Mouse (Mus musculus) heart, adult 2 months (tissue): Measurements from ENCODE around the gene Nfia. TPM values are rescaled to one million over a fixed set of nuclear protein-coding genes. Genes with fewer than 3 reads are reported as not detected.
A peak's percentile ranks its signal among the peaks of the same experiment; 100 is the strongest.

ENCODE experiments used
- DNase-seq, 2 experiments: peaks; one replicate each; pipeline ENCODE4 v3.0.0; 2021
- H3K27ac ChIP-seq: fragments of 200-600 bp; 2 replicates; pipeline ENCODE4 v1.8.1; 2022
- H3K27me3 ChIP-seq: fragments of 200-500 bp; 2 replicates; pipeline ENCODE4 v1.6.1; 2012; ENCODE audit warnings: mild to moderate bottlenecking, low read length, inconsistent platforms, mixed read lengths; ENCODE audit not compliant: control insufficient read depth, insufficient read depth
- H3K36me3 ChIP-seq: fragments of 200-500 bp; 2 replicates; pipeline ENCODE4 v1.6.1; 2012; ENCODE audit warnings: low read length, inconsistent platforms; ENCODE audit not compliant: control insufficient read depth, insufficient read depth
- H3K4me1 ChIP-seq: fragments of 200-500 bp; 2 replicates; pipeline ENCODE4 v1.6.1; 2011; ENCODE audit warnings: low read length; ENCODE audit not compliant: control insufficient read depth, insufficient read depth
- H3K4me3 ChIP-seq: fragments of 200-600 bp; 2 replicates; pipeline ENCODE4 v1.8.1; 2022
- H3K79me2 ChIP-seq: fragments of 200-500 bp; replicated peaks from 2 replicates; pipeline ENCODE4 v1.6.1; 2012; ENCODE audit warnings: mild to moderate bottlenecking, inconsistent platforms, low read length, moderate library complexity, mixed read lengths; ENCODE audit not compliant: control insufficient read depth, insufficient read depth
- H3K9ac ChIP-seq: fragments of 200-500 bp; 2 replicates; pipeline ENCODE4 v1.6.1; 2012; ENCODE audit warnings: low read depth, mild to moderate bottlenecking, control low read depth, inconsistent platforms, low read length, mixed read lengths
- CTCF ChIP-seq: fragments of 200-600 bp; IDR thresholded peaks from 2 replicates; pipeline ENCODE4 v1.8.1; 2022; ENCODE audit warnings: antibody characterized with exemption, mild to moderate bottlenecking, moderate library complexity
- EP300 ChIP-seq: fragments of 200-500 bp; IDR thresholded peaks from 2 replicates; pipeline ENCODE4 v1.6.1; 2011; ENCODE audit warnings: low read depth, low read length, control low read depth; ENCODE audit not compliant: insufficient read depth
- POLR2A ChIP-seq: fragments of 200-500 bp; IDR thresholded peaks from 2 replicates; pipeline ENCODE4 v1.6.1; 2011; ENCODE audit warnings: mild to moderate bottlenecking, low read depth, low read length, control low read depth; ENCODE audit not compliant: insufficient read depth
- WGBS: fragments of 180-500 bp; shearing (Covaris S2); methylation state at CpG from one replicate; pipeline ENCODE4 v1.1.7; 2018; 5-methylcytosine and 5-hydroxymethylcytosine counted together
- intact Hi-C: fragments of 180-260 bp; cut with DNase I; formaldehyde crosslinking; loops from one replicate; pipeline ENCODE4 v1.15.1; 2025
- polyA plus RNA-seq: library from polyadenylated mRNA; depleted of rRNA; stranded (reverse); fragments of >200 nt; gene quantifications from 2 replicates; pipeline ENCODE4 v1.2.3, GENCODE M21; 2012
- total RNA-seq, 2 experiments: library from RNA; stranded (reverse); gene quantifications; 2 replicates each; pipeline ENCODE4 v1.2.3; 2021

Nfia gene
- total and polyA plus RNA-seq, 3 experiments: 70.3 to 128 (median 126) TPM

DNA sequence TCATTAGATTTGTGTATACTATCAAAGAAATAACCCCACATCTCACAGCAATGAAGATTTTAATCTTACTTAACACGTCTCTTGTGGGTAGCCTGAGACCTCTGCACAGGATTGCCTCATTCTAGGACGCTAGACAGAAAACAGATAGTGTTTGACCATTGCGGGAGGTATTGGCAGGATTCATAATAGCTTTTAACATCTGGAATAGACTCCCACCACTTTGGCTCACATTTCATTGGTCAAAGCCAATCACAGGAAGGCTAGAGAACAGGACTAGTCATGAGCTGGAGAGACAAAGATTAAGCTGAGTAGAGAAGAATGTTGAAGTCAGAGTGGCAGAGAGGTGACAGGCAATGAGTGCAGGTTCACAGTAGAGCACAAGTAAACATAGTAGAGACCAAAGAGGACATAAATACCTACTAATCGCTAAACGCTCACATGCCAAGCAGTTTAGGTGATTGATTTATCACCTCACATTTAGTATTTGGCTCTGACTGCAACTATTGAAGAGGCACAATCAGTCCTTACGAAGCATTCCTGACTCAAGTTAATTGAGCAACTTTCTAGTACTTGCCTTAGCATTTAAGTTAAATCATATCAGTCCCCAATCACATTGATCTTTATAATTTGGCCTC is 348.3 kb downstream of the Nfia start:
- Histone ChIP-seq H3K9ac (no peak overlapping the region), H3K79me2 (no peaks in the 10 kb centered on the region), H3K4me3 (no peak overlapping the region), H3K27me3 (no peaks in the 10 kb centered on the region), H3K27ac (no peak overlapping the region), H3K36me3 (peaks cover 7% of the 10 kb centered on the region), H3K4me1 (peaks cover 8% of the 10 kb centered on the region)
- no peak for DNase-seq
- no peak for TF ChIP-seq CTCF
- no peak for TF ChIP-seq POLR2A
- no peak for TF ChIP-seq EP300
- WGBS: 75% methylated on average over 6 of the region's 6 CpGs
- intact Hi-C loops: no loop called here

GRCm38 (mm10) chr4:98126003-98126677 is 353.6 kb downstream of the Nfia start:
- 82% methylated on average over 11 of the region's 11 CpGs for WGBS
- no peaks in the 10 kb centered on the region for H3K4me1 ChIP-seq
- no peaks in the 10 kb centered on the region for H3K79me2 ChIP-seq
- no peak overlapping the region for H3K27ac ChIP-seq
- H3K27me3 ChIP-seq: no peaks in the 10 kb centered on the region
- no peak overlapping the region for H3K4me3 ChIP-seq
- no peak overlapping the region for H3K9ac ChIP-seq
- no peaks in the 10 kb centered on the region for H3K36me3 ChIP-seq
- intact Hi-C loops: no loop called here
- DNase-seq: no peak
- TF ChIP-seq POLR2A (no peak), EP300 (no peak), CTCF (no peak)

GRCm38 (mm10) chr4:98130798-98131197 is 358.3 kb downstream of the Nfia start:
- no peak for TF ChIP-seq EP300
- no peak for TF ChIP-seq CTCF
- TF ChIP-seq POLR2A: no peak
- intact Hi-C loops: no loop called here
- DNase-seq: no peak
- H3K4me1 ChIP-seq: no peaks in the 10 kb centered on the region
- 41% methylated on average over 2 of the region's 2 CpGs for WGBS
- no peaks in the 10 kb centered on the region for H3K79me2 ChIP-seq
- no peaks in the 10 kb centered on the region for H3K36me3 ChIP-seq
- no peak overlapping the region for H3K9ac ChIP-seq
- H3K4me3 ChIP-seq: no peak overlapping the region
- no peaks in the 10 kb centered on the region for H3K27me3 ChIP-seq
- H3K27ac ChIP-seq: no peak overlapping the region

- no peak overlapping the region for H3K4me3 ChIP-seq
- no peak for TF ChIP-seq EP300
- TF ChIP-seq POLR2A: no peak
- no peak for TF ChIP-seq CTCF
- intact Hi-C loops: no loop called here
- H3K27ac ChIP-seq: no peak overlapping the region
- H3K79me2 ChIP-seq: no peaks in the 10 kb centered on the region
- H3K36me3 ChIP-seq: no peaks in the 10 kb centered on the region
- 94% methylated on average over 4 of the region's 4 CpGs for WGBS
- DNase-seq: no peak
- H3K9ac ChIP-seq: no peak overlapping the region
- H3K27me3 ChIP-seq: no peaks in the 10 kb centered on the region
- H3K4me1 ChIP-seq: no peaks in the 10 kb centered on the region
Observed at GRCm38 (mm10) chr4:98134027-98134426, 361.5 kb downstream of the Nfia start.

DNA sequence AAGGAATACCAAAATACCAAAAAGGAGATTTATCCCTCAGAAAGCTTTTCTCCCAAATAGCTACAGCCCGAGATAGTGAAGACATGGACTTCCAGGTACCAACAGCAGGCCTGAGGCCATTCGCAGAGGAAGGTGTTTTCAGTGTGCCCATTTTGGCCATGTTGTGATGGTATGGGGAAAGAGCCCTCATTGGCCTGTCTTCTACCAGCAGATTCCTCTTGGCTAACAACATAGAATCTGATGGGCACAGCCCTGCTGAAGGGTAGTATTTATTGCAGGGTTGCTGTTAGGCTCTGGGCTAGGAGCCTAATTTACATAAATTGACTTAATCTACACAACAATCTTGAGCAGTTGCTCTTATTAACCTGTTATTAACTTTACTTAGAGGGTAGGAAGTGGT is 363.5 kb downstream of the Nfia start:
- intact Hi-C loops: no loop called here
- Histone ChIP-seq H3K27me3 (no peaks in the 10 kb centered on the region), H3K9ac (no peak overlapping the region), H3K36me3 (no peaks in the 10 kb centered on the region), H3K79me2 (no peaks in the 10 kb centered on the region), H3K27ac (no peak overlapping the region), H3K4me3 (no peak overlapping the region), H3K4me1 (no peaks in the 10 kb centered on the region)
- no peak for DNase-seq
- 98% methylated on average over 2 of the region's 2 CpGs for WGBS
- no peak for TF ChIP-seq POLR2A
- TF ChIP-seq CTCF: no peak
- TF ChIP-seq EP300: no peak

- Histone ChIP-seq H3K4me3 (no peak overlapping the region), H3K79me2 (no peaks in the 10 kb centered on the region), H3K4me1 (peaks cover 5% of the 10 kb centered on the region), H3K36me3 (no peaks in the 10 kb centered on the region; the same call in none of the 2 replicates), H3K27ac (peak overlapping the region; percentile 34), H3K27me3 (no peaks in the 10 kb centered on the region), H3K9ac (no peak overlapping the region)
- TF ChIP-seq CTCF: no peak
- no peak; the same call in 1 of the 2 replicates for TF ChIP-seq POLR2A
- TF ChIP-seq EP300: 0 out of 2 replicates have a peak, but pooled peaks have one; percentile 50
- intact Hi-C loops: loop anchor here (5.0 kb wide), 1 partner anchor 94 kb away; no protein-coding TSS in a partner anchor
- peak; percentile 35 to 68 for DNase-seq
- 17% methylated on average over 1 of the region's 1 CpGs for WGBS
Observed at GRCm38 (mm10) chr4:98142879-98143436, 370.4 kb downstream of the Nfia start.
